Mouse (Mus musculus) right cerebral cortex, postnatal 25 days (tissue): ENCODE results near the gene Ubr2.

Experiments used
- DNase-seq: peaks from one replicate; pipeline ENCODE4 v3.0.0; 2022

The Ubr2 gene

DNA sequence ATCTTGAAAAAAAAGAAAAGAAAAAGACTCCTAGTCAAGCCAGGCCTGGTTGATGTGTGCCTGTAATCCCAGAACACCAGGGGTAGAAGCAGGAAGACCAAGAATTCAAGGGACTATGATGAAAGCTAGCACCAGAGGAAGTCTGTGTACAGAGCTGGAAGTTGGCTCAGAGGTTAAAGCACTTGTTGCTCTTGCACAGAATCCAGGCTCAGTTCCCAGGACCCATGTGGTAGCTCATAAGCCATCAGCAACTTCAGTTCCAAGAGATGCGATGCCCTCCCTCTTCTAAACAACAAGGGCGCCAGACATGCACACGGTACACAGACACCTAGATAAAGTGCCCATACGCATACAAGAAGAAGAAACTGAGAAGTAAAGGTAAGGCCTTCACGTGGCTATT, 8.0 kb downstream of the Ubr2 start:
- DNase-seq: no peak

DNA sequence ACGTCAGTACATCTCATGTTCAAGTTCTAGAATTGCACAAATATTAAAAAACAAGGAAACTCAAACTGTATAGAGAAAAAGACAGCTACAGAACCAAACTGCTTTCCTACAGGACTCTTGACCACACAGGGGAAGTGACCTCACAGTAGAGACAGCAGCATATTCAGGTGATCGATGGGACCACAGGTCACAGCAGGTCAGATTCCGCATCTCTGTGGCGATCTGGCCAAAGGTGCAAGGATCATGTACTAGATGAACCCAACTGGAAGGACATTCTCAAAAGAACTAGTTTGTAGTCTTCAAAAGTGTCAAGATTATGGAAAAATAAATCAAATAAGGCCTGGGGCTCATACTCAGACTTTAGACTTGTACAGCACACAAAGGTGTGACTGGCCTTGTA, 11.5 kb downstream of the Ubr2 start:
- DNase-seq: no peak

DNA sequence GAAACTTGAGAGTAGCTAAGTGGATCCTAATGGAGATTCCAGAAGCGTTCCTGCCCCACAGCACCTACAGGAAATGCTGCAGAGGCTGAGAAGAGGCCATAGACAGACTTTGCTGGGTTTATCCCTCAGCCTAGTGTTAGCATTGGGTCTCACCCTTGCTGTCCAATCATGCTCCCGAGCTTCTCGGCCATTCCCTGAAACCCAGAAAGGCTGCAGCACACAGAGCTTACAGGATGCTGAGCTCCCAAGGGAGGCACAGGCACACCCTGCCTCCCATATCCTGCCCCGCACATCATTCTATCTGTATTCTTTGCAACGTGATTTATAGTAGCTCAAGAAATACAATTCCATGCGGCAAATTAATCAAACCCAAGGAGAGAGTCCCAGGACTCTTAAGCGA, 13.9 kb downstream of the Ubr2 start:
- no peak for DNase-seq

DNA sequence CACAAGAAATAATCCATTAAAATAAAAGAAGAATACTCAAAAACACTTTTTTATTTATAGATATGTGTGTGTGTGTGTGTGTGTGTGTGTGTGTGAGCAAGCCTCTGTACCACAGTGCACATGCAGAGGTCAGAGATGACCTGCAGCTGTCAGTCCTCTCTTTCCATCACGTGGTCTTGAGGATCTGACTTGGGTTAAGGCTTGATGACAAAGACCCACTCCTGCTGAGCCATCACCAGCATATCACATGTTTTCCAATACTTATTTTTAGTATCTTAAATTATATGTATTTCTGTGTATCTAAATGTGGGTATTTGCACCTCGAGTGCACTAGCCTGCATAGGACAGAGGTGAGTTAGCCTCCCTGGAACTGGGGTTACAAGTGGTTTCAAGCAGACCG, 14.7 kb downstream of the Ubr2 start:
- DNase-seq: no peak

DNA sequence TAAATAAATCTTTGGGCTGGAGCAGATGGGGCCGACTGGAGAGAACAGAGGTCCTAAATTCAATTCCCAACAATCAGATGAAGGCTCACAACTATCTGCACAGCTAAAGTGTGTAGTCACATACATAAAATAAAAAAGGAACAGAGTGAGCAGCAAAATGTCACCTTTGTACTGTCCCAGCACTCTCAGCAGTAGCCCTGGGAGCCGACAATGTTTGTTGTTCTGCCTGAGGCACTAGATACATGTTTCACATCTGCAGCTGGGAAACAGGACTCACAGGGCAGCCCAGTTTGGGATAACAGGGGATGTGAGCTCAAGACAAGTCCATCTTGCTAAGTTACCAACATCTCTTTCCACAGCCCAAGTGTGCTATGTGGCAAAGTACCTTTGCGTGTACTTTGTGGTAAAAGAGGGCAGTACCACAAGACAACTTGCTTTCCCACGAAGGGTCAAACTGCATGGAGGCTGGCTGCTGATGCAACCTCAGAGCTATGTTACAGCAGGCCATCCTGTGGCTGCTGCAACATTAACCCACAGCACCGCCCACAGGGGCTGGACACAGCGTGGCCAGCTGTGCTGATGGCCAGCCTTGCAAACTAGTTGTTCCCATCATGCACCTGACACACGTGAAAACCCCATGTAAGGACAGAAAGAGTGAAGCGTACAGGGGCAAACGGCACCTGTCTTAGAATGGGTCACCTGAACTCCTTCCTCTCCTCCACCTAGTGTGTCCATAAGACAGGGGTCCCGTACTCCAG, 15.5 kb downstream of the Ubr2 start:
- DNase-seq: no peak

DNA sequence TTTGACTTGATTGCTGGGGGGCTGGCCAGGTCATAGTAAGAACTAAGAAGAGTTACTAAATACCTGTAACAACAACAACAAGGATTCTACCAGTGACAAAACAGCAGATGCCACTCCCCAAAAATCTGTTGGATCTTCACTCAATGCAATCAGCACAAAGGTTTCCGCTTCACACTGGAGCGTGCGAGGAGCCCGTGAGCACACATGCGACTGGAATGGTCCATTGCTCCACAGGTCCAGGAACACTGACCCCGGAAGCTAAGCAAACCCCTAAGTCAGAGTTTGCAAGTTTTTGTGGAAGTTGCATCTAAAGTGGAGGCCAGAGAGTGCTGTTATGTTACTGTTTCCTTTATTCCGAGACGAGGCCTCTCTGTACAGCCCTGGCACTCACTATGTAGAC, 16.7 kb downstream of the Ubr2 start:
- no peak for DNase-seq

DNA sequence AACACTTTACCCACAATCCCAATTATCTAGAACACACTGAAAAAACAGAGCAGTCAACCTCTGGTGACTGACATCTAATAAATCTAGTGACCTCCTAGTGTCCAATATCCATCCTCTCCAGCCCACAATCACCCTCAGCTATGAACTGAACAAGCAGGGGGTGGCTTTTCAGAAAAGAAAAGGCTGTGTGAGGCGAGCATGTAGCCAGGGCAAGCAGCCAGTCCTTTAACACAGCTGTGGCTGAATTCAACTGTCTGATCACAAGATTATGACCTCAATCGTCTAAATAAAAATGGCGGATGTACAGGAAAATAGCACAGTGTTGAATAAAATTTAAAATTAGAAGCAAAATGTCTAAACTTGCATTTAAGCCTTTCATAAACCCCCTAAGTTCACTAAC, 22.7 kb downstream of the Ubr2 start:
- DNase-seq: no peak

DNA sequence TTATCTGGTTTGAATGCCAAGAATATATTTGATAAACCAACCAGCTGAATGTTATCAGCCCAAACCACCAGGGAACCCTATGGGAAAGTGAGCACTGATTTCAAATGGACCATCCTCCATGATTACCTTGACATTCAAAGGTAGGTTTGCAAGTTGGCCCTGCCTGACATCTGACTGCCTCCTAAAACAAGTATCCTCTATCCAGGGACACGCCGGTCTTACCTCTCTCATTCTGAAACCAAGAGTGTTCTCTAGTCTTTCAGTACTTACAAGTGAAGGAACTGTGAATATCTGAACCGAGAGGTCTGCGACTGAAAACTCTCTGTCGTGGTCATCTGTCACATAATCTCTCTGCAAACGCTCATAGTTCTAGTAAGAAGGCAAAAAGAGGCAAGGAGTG, 30.3 kb downstream of the Ubr2 start:
- DNase-seq: no peak

DNA sequence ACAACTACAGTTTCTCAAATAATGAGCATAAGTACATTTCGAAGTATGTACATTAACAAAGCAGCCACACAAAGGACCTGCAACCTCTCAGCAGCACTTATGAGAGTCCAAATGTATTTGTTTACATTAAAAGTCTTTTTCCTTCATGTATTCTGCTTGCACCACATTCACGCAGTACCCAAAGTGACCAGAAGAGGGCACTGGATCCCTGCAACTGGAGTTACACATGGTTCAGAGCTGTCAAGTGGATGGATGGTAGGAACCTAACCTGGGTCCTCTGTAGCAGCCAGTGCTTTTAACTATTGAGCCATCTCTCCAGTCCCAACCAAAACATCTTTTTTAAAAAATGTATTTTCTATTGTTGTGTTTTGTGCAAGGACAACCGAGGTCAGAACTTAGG, 35.2 kb downstream of the Ubr2 start:
- no peak for DNase-seq

DNA sequence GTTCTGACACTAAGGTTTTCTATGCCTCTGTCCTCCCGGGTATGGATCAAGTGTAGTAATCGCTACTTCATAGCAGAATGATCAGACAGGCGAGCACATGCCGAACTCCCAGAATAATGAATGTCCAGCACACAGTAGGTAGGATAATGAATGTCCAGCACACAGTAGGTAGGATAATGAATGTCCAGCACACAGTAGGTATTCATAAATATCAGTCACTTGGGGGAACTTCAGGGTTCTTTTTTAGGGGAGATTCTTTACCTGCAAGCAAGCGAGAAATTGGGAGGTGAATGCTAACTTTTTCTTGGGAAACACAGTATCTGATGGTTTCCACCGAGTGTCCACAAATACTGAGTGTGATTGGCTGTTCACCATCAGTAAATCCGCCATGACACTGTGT, 37.8 kb downstream of the Ubr2 start:
- DNase-seq: no peak

DNA sequence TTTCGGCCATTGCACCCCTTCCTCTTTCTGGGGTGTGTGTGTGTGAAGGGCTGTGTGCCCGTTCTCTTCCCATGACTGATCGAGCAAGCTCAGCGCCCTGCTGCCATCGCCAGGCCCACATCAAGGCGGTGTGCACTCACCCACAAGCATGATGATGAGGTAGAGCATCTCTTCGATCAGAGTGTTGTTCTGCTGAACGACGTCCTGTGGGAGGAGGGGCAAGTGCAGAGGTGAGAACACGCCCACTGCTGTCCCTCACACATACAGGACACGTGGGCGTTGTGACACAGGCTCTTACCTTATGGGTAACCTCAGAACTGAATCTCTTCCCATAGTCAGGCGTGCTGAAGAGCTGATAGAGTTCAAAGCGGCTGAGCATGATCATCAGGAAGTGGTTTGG, 43.5 kb downstream of the Ubr2 start:
- DNase-seq: no peak

DNA sequence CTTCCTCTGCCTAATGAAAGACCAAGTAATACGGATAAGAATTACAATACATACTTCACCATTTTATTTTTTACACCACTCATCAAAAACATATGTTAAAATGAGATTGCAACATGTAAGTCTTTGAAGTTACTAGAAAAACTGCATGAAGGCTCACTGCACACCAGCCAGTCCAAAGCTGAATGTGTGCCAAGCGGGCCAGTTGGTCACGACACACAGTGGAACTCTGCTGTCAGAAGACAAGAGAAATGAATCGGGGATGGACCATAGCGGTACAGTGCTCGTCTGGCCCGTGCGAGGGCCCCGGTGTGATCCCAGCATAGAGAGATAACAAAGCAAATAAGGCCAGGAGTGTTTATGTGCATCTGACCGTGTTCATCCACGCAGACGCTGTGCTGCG, 47.2 kb downstream of the Ubr2 start:
- DNase-seq: no peak

DNA sequence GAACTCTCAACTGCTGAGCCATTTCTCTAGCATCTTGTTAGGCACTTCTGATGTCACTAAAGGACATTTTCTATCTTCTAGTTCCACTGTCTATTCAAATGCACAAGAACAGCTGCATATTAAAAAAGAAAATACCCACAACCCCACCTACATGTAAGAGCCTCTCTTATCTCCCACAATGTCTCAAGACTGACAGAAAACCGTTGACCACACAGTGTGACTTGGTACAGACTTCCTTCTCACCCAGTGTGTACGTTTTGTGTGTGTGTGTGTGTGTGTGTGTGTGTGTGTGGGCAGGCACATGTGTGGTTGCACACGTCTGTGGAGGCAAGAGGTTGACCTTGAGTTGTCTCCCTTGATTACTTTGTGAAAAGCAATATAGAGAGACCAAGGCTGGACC, 48.2 kb downstream of the Ubr2 start:
- no peak for DNase-seq

DNA sequence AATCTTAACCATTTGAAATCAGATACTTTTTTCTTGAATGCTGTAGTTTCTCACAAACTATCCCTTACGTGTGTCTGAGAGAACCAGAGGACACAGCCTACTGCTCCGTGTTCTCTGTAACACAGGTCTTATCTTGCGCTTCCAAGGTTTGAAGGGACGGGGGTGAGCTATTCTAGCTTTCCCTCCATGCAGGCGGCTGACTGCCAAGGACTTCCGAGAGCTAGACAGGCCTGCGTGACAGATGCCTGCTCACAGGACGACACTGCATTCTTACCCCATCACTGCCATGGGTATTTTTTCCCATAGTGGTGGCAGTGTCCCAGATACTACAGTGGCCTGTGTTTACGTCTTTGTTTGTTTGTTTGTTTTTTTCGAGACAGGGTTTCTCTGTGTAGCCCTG, 50.1 kb downstream of the Ubr2 start:
- no peak for DNase-seq

DNA sequence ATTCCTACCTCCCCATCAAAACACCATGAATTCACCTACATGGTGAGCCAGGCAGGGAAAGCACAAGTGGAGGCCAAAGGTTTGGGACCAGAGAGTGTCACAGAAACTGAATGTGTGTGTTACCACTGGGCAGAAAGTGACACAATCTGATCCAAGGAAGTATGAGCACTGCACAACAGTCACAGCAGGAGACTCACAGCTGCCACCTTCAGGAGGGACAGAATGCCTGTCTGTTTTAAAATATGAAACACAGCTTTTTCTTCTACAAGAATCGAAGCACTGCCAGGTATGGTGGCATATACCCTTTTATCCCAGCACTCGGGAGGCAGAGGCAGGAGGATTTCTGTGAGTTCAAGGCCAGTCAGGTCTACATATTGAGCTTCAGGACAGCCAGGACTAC, 52.3 kb downstream of the Ubr2 start:
- no peak for DNase-seq

DNA sequence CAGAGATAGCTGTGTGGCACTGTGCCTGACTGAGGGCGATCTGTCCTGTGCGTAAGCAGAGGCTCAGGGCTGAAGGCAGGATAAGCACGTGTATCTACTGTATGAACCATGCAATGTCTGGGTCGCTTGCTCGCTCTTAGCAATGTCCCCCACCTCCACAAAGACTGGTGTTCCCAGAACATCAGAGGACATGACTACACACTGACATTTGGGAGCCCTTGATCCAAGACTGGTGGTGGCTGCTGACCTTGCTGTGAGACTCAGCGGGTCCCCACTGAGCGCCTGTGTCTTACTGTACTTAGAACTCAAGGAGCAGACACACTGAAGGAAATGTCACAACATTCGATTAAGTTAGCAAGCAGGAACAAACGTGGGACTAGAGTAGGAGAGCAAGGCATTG, 64.1 kb downstream of the Ubr2 start:
- DNase-seq: no peak

DNA sequence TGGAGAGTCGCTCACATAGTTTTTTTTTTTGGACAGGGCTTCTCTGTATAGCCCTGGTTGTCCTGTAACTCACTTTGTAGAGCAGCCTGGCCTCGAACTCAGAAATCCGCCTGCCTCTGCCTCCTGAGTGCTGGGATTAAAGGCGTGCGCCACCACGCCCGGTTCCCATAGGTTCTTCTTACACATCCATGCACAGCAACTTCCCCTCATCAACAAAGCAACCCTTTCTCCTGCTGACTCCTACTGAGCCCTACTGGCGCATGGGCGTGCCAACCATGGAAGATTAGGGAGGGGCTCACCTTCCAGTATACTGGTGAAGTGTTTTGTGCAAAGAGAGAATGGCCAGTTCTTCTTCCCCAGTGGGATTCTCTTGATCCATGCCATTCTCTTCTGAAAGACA, 67.9 kb downstream of the Ubr2 start:
- no peak for DNase-seq

DNA sequence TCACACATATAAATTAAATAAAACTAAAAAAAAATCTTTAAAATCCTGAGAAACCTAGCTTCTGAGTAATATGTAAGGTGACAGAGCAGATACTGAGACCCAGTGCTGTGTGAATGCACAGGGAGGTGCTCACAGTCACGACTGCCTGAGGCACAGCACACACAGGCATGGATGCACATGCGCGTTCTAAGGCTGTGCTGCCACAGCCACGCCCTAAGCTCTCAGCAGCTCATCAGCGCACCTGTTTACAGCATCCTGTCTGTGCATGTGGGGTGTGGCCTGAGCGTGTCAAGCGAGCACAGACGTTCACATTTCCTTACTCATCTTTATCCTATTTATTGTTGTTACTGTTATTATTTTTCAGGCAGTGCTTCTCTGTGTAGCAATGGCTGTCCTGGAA, 69.9 kb downstream of the Ubr2 start:
- DNase-seq: no peak

DNA sequence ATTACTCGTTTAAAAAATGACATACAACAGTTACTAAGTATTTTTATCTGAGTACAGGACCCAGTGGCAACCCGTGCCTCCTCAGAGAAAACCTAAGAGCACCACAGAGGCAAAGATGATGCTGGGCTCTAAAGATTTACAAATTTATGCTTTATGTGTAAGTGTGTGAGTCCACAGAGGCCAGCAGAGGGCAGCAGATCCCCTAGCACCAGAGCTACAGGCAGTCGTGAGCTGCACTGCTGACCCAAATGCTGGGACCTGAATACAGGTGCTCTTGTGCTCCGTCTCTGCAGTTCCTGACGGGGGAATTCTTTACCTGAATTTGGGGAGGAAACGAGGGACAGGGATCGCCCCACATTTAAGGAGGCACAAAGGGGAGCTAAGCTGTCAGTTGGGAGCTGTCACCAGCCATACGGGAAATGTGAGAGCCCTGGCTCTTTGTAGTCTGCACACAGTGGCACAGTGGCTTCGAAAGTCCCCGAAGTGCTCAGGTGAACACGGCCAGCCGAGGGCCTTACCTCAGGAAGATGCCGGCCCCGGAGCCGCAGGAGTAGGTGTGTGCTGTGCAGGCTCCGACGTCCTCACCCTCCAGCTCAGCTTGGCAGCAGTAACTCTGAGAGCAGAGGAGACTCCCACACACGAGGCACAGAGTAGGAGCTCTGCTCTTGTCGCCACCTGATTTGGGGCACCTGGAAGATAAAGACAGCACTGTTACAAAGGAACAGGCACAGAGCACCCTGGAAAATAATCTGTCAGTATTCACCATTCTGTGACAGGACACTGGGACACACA, 76.6 kb downstream of the Ubr2 start:
- peak; percentile 44 for DNase-seq

DNA sequence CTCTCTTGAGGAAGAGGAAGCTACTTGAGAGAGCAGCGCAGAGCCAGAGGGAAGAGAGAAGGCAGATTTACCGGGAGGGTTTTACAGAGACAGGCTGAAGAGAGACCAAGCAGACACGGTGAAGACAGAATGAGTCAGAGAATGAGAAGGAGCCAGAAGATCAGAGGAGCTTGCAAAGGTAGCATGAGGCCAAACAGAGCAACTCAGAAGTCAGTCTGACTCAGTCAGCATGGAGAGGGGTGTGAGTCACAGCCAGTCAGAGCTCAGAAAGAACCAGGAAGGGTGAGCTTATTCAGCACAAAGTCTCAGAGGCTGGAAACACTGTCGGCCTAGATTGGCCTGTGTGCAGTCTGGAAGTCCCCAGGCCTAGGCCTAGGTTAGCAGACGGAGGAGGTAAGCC, 77.4 kb downstream of the Ubr2 start:
- no peak for DNase-seq

DNA sequence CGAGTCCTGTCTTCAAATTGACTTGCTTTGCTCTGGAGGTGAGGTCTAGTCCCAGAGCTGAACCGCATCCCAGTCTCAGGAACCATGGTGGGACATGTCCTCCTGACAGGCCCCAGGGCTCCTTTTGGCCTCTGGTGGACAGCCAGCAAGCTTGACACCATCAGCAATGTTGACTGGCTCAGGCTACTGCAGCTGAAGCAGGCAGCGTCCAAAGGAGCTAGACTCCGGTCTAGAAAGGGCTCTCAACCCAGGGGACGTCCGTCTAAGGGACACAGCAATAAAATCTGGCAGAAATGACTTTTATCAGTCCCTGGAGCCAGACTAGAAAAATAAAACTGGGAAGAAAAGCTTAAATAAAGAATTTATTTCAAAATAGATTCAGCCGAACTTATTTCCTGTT, 80.5 kb downstream of the Ubr2 start:
- DNase-seq: no peak

DNA sequence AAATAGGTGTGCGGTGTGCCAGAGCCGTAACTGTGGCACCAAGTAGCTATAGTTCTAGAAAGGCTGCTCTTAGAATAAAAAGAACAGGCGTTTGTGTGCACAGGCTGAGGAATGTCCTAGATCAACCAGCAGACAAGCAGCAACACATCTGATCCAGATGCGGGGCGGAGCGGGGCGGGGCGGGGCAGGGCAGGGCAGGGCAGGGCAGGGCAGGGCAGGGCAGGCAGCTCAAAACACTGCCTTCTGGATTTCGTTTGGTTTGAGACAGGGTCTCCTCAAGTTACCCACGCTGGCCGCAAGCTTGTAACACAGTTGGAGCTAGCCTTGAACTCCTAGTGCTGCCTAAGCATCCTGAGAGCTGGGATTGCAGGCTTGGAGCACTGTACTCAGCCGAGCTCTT, 81.1 kb downstream of the Ubr2 start:
- DNase-seq: no peak

DNA sequence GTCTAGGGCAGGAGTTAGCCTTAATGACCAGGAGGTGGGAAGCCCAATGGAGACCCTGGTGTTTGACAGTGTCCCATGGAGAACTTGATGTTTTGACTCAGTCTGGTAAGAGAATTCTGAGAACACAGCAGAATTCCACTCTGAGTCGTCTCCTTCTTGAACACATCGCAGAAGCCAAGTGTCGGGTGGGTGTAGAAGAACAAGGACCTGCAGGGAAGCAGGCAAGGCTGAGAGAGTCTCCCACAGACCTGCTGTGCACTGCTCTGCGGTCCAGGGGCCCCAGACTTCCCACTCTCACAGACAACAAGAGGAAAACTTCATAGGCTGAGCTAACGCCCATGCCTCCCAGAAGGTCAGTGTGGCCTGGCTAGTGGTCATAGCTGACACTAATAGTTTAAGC, 82.6 kb downstream of the Ubr2 start:
- peak; percentile 38 for DNase-seq

DNA sequence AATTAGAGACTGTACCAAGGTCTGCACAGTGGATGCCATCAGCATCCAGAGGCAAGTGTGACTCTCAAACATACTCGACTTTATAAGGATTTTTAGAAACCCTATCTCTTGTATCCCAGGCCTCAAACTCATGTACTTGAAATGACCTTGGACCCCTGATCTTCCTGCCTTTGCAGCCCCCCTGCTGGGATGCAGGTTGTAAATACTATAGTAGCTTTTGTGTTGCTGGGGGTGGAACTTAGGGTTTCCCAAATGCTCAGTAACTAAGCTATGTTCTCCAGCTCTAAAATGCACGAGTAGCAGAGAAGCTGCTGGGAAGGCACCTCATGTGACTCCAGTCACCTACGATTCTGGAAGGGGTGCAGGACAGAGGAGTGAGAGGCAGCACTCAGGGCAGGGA, 83.4 kb downstream of the Ubr2 start:
- no peak for DNase-seq

DNA sequence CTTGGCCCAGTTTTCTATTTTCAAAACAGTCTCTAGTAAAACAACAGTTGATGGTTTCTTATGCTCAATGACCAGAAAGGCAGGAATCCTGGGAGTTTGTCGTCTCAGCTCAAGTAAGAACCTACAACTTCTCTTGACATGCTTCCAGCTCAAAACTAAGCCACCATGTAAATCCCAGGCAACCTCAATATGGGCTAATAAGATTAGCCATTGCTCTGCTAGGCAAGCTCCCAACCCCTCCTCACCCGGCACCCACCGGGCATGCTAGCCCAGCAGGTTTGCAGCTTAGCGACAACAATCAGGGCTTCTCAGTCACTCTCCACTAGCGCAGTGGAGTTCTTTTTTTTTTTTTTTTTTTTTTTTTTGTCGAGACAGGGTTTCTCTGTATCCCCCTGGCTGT, 84.2 kb downstream of the Ubr2 start:
- no peak for DNase-seq
